Mouse (Mus musculus): ENCODE results near the gene Apoc3.

The Apoc3 gene

DNA sequence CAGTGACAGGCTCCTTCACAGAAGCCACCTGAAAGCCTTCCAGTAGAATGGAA, at the start of gene Apoc3:
Gene Apoc3, minus strand, starts transcription at position 41 of the 53 bp plus-strand sequence.
- no peak for DNase-seq

DNA sequence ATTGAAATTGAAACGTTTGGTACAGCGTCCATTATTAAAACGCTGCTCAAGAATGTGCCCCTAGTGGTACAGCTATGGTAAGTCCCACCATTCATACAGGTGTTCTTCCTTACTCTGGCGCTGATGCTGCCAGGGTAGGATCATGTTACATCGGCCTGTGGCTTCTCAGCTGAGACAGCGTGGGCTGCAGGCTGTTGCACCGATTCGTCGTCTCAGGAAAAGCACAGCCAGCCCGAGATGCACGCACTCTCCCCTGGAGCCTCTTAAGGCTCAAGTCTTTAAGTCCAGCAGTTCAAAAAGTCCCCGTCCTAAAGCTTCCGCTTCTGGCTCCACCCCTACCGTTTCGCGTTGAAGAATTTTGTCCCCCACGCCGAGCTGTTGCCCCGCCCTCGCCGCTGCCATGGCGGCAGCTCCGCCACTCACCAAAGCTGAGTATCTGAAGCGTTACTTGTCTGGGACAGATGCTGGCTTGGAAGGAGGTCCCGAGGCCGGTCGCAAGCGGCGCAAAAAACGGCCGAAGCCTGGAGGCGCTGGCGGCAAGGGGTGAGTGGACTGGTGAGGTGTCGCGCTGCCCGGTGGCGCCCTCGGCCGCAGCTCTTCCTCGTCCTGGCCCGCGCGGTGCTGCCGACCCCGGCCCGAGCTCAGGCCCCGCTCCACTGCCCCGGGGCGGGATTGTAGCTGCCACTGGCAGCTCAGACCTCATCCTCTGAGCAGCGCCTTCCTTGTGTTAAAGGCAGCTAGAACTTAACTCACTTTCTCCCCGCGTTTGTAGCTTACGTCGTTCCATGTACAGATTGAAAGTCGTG, 47.4 kb upstream of the Apoc3 start, which contains the start of gene Bud13:
Gene Bud13, plus strand, starts transcription at position 378 of the 806 bp plus-strand sequence.
- DNase-seq: peak; percentile 93

GRCm38 (mm10) chr9:46274494-46274893, 39.1 kb upstream of the Apoc3 start:
- DNase-seq: no peak

DNA sequence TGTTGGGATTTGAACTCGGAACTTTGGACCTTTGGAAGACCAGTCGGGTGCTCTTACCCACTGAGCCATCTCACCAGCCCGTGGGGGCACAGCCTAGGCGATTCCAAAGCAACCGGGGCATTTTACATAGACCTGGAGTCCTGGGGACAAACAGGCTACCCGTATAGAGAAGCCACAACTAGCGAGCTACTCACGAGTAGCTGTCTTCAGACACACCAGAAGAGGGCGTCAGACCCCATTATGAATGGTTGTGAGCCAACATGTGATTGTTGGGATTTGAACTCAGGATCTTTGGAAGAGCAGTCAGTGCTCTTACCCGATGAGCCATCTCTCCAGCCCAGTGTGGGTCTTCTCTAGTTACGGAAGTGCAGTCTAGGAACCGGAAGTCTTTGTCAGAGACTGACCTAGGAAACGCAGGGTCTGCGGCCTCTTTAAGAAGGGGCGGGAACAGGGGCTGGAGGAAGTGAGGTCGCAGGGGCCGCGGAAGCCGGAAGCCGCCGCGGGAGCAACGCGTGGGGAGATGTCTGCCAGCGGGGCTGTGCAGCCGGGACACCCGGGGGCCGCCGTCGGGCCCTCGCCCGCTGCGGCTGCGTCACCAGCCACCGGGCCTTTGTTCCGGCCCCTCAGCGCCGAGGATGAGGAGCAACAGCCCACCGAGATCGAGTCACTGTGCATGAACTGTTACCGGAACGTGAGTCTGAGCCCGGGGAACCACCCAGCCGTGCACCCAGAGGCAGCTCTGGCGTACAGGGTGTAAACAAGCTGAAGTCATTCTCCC, 37.4 kb upstream of the Apoc3 start, which contains the start of gene Zpr1:
Gene Zpr1, plus strand, starts transcription at position 388 of the 778 bp plus-strand sequence.
- peak; percentile 92 for DNase-seq

DNA sequence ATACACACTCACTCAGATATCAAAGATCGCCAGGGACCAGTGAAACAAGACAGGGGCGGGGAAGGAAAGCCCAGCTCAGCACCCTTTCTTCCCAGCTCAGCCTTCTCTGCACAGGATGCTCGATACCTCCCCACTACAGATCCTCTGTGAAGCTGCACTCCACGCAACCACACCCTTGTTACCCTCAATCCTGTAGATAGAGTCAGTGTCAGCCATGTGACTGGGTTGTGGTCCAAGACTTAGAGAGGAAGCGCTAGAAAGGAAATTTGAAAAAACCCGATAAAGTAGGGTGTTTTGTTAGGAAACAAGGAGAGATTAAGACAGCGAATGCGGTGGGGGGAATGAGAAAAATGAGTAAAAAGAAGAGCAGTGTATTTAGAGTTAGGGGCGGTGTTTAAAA, 36.6 kb upstream of the Apoc3 start:
- DNase-seq: no peak

DNA sequence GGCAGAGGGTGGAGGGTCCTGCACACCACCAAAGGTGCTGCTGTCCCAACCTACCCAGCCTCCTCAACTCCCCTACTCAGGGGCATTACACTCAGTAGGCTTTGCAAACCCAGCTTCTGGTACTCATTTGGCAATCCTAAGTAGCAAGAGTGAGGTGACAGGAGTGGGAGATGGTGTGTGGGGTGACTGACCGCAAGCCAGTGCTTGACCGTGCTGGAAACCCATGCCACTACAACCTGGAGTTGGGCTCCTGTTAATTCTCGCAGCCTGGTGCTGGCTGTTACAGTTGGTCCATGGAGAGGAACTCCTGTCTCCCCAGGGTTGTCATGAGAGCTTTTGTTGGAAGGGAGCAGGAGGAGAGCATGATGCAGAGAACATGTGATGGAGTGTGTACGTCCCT, 35.3 kb upstream of the Apoc3 start:
- DNase-seq: no peak

DNA sequence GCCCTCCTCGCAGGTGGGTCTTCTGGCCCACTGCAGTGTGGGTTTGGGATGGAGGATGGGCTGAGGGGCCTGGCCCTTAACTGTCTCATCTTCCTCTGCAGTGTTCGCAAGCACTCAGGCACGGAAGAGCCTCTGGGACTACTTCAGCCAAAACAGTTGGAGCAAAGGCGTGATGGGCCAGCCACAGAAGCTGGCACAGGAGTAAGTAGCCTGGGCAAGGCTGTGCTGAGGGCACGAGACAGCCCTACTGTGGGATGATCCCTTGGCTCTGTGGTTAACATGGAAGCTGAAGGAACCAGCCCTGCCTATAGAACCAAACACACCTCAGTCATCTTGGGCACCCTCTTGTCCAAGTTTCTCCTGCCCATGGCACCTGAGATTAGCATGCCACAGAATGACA, 33.7 kb upstream of the Apoc3 start:
- no peak for DNase-seq

GRCm38 (mm10) chr9:46268343-46268873, 33.0 kb upstream of the Apoc3 start, which contains the start of gene Apoa5:
TSS of gene Apoa5 (plus strand) at chr9:46268633.
- no peak for DNase-seq

DNA sequence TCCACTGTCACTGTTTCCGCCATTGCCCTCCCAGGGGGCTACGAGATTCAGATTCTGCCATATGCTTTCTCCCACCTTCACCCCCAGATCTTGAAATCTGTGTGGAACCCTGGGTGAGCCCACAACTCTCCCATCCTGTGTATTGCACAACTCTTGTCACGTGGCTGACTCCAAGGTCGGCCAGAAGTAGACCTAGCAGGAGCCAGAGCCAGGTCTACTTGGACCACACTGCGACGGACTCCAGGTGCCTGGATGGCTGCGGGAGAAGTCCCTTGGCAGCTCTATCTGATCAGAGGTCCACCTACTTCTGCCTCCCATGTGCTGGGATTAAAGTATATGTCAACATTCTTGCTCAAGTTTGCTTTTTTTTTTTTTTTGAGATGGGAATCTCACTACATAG, 25.7 kb upstream of the Apoc3 start:
- no peak for DNase-seq

GRCm38 (mm10) chr9:46259111-46259510, 23.7 kb upstream of the Apoc3 start:
- DNase-seq: no peak

GRCm38 (mm10) chr9:46257546-46257945, 22.1 kb upstream of the Apoc3 start:
- no peak for DNase-seq

- DNase-seq: no peak
Observed at GRCm38 (mm10) chr9:46256658-46257385, 21.4 kb upstream of the Apoc3 start.

GRCm38 (mm10) chr9:46256177-46256576, 20.7 kb upstream of the Apoc3 start:
- DNase-seq: no peak

DNA sequence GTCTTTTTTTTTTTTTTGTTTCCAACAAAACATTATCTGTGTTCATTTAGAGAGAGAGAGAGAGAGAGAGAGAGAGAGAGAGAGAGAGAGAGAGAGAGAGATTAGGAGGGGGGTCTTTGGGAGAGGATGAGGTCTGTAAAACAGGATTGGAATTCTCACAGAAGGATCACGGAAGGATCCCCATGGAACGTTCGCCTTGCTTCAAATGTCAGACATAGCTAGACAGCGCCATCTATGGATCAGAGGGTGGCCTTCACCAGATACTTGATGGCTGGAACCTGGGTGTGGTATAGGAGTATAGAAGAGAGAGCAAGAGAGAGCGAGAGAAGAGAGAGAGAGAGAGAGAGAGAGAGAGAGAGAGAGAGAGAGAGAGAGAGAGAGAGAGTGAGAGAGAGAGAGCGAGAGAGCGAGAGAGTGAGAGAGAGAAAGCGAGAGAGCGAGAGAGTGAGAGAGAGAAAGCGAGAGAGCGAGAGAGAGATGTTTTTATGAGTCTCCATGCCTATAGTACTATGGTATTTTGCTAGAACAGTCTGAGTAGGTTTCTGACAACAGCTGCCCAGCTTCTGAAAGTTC, 11.4 kb upstream of the Apoc3 start:
- peak; percentile 72 for DNase-seq

DNA sequence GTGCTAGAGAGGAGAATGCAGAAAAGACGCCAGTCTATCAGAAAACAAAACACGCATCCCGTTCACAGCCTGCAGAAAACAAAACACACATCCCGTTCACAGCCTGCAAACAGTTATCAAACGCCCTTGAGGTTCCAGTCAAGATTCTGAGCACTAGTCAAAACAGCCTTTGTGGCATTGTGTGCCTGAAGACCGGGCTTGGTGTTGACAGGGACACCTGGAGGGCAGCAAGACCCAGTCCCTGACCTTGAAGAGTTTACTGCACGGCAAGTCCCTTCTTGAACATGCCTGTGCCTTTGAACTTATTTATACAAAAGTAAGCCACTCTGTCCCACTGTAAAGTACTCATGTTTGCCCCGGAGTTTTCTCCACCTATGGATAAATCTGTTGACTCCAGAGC, 8.1 kb upstream of the Apoc3 start:
- DNase-seq: no peak

GRCm38 (mm10) chr9:46243122-46243521, 7.7 kb upstream of the Apoc3 start:
- DNase-seq: no peak

GRCm38 (mm10) chr9:46241818-46242217, 6.4 kb upstream of the Apoc3 start:
- DNase-seq: no peak

DNA sequence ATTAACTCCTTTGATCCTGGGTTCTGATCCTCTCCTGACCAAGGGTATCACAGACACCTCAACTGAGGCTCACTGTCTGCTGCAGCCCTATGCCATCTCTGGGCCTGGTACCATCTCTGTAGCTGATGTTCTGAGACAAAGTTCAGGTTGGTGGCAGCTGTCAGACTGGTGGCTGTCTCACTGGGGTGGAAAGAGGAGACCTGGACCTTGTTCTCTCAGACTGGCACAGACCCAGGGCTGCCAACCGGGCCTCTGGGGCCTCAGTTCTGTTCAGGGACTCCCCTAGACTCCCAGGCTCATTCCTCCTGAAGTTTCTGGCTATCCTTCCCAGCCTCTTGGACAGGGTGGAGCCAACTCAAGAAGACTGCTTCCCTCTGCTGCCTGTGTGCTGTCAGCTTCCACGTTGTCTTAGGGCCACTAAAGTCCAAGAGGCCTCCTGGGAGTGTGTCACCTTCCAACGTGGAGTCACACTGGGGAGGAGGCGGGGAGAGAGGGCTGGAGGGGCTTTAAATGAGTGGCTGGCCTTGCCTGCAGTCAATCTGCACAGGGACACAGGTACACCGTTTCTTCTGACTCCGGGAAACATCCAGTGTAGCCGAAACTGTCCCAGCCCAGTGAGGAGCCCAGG, 5.2 kb upstream of the Apoc3 start, which contains the start of gene Apoa4:
Gene Apoa4, plus strand, starts transcription at position 171 of the 628 bp plus-strand sequence.
- DNase-seq: peak; percentile 37

DNA sequence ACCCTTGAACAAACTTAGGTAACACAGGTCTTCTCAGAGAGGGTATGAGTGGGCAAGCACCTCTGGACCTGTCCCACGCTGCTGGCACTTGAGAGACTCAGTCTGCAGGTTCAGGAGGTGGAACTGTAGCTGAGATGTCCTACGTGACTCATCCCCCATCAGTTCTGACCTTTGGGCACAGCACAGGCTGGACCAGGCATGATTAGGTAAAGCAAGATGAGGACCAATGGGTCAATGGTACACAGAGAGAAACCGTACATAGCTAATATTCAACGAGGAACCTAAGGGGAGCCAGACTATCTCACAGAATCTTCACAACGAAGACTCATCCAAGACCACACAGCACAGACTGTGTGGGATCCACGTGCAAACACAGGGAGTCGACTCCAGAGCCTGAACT, 3.4 kb upstream of the Apoc3 start:
- no peak for DNase-seq

DNA sequence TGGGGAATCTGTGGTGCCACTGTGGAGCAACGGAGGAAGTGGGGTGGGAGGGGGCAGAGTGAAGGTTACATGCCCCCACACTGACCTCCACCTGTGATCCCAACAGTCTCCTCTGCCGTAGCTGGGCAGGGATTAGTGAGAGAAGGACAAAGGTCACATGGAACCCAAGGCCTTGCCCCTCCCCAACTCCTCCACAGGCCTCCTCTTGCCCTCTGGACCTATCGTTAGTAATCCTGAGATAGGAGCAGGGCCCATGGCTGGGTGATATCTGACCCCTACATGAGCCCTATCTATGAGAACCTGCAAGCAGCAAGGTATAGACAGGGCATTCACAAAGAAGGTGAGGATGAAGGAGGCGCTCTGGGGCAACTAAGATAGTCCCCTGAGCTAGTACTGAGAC, 213 bp upstream of the Apoc3 start:
- no peak for DNase-seq

DNA sequence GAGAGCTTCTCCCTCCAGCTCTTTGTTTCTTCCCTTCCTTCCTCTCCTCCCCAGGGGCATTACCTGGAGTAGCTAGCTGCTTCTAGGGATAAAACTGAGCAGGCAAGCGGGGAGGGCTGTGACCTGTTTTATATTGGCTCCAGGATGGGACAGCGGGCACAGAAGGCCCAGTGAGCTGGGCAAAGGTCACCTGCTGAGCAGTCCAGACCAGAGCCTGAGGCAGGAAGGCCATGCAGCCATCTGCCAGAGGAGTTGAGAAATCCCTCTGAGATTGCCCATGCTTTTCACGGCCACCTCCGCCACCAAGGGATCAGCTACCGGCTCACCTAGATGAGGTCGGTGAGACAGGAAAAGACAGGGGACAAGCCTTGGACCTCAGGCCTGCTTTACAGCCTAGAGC, 240 bp downstream of the Apoc3 start:
- DNase-seq: peak; percentile 58

DNA sequence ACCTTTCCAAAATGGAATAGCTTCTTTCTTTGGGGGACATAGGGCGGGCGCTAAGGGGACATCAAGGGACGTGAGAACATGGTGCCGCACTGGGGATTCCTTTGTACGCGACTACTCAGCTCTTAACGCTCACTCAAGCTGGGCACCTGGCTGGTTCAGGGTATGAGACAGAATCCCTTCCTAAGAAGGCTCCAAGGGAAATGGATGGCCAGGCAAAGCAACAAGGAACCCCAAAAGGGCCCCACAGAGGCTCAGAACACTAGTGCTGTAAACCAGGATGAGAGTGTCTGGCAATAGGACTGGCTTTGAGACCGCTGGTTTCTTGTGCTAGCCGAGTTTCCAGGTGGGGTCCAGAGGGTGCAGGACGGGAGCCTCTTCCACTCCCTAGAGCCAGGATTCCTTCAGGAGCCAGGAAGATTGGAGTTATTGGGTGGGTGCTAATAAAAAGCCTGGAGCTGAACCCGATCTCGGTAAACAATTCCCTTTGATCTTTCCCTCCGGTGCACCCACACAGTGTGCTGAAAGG, 4.9 kb downstream of the Apoc3 start:
- DNase-seq: no peak

All from kidney, postnatal 14 days (tissue).